Mouse (Mus musculus) ES-Bruce4 (cell line): Measurements from ENCODE around the gene Acta1.

Source experiments
- CTCF ChIP-seq: IDR thresholded peaks from one replicate; pipeline ENCODE4 v1.8.1; 2011; ENCODE audit warnings: low read depth, low read length
- EP300 ChIP-seq: IDR thresholded peaks from 2 replicates; pipeline ENCODE4 v1.6.1; 2011; ENCODE audit warnings: low read depth, low read length; ENCODE audit not compliant: insufficient read depth
- POLR2A ChIP-seq: IDR thresholded peaks from one replicate; pipeline ENCODE4 v1.8.1; 2011; ENCODE audit warnings: low read length; ENCODE audit not compliant: insufficient read depth

GRCm38 (mm10) chr8:123898576-123898975, 4.0 kb upstream of the Acta1 start:
- TF ChIP-seq CTCF: no peak
- TF ChIP-seq POLR2A: no peak
- no peak for TF ChIP-seq EP300
